Mouse (Mus musculus): ENCODE data around the gene Afap1l2. TPM values are rescaled to one million over a fixed set of nuclear protein-coding genes. Genes with fewer than 3 reads are reported as not detected.

Gene Afap1l2
- total and polyA plus RNA-seq, 3 experiments, result 0.17 to 3.1 (median 0.44) TPM

GRCm38 (mm10) chr19:57057568-57057967, 49.5 kb upstream of the Afap1l2 start:
- in situ Hi-C loops (cut with MboI; ENCODE audit: low pct_ligation_motif_present, low pct_unique_long_range_greater_than_20kb, low sequenced_read_pairs) (no loop called here), dilution Hi-C loops (cut with MboI; ENCODE audit: extremely low pct_ligation_motif_present, extremely low pct_unique_long_range_greater_than_20kb, low sequenced_read_pairs) (no loop called here)

GRCm38 (mm10) chr19:57055215-57056120, 47.4 kb upstream of the Afap1l2 start:
- DNase-seq (ENCODE audit: extremely low read depth), result peak; percentile 50
- H3K27ac ChIP-seq (ENCODE audit: insufficient read depth, low read depth), result no peak overlapping the region
- H3K36me3 ChIP-seq (replicated peaks in 1 of 2; ENCODE audit: control insufficient read depth in 1 of 2, insufficient read depth in 1 of 2, low read length in 1 of 2), result peaks cover 0 to 5% of the 10 kb centered on the region in 2 experiments
- H3K79me2 ChIP-seq (replicated peaks; ENCODE audit: control insufficient read depth, extremely low read depth, insufficient read depth, poor library complexity, severe bottlenecking), result no peaks in the 10 kb centered on the region
- H3K9ac ChIP-seq (ENCODE audit: insufficient read depth, low read depth), result no peak overlapping the region
- peaks cover 6% of the 10 kb centered on the region for H3K9me3 ChIP-seq (replicated peaks; ENCODE audit: low read length)
- no peak overlapping the region for H3K4me3 ChIP-seq (replicated peaks in 1 of 3; ENCODE audit: low read depth in 2 of 3, low read length in 2 of 3, poor library complexity in 1 of 3)
- peaks cover 0 to 2% of the 10 kb centered on the region in 2 experiments; a peak in 3 of 4 replicates for H3K4me1 ChIP-seq (ENCODE audit: control insufficient read depth in 1 of 2, insufficient read depth in 2 of 2)
- dilution Hi-C loops (cut with MboI; ENCODE audit: extremely low pct_ligation_motif_present, extremely low pct_unique_long_range_greater_than_20kb, low sequenced_read_pairs), result no loop called here
- in situ Hi-C loops (cut with MboI; ENCODE audit: low pct_ligation_motif_present, low pct_unique_long_range_greater_than_20kb, low sequenced_read_pairs), result no loop called here
- peak overlapping the region; percentile 68 for H3K4me2 ChIP-seq (ENCODE audit: insufficient read depth, low read depth, poor library complexity, severe bottlenecking)
- H3K27me3 ChIP-seq (replicated peaks), result no peaks in the 10 kb centered on the region
- TF ChIP-seq MEF2A (IDR thresholded peaks at IDR 0.05; ENCODE audit: borderline replicate concordance, low read depth, low read length), result no peak
- TF ChIP-seq JUND (conservative IDR thresholded peaks at IDR 0.05; ENCODE audit: low read depth, low read length), result peak; percentile 86
- peak; percentile 79 for TF ChIP-seq MAFK (IDR thresholded peaks at IDR 0.05; ENCODE audit: insufficient replicate concordance, low read length)
- no peak for TF ChIP-seq TCF12 (IDR thresholded peaks at IDR 0.05; ENCODE audit: low read depth, low read length)
- peak; percentile 86 for TF ChIP-seq NRF1 (IDR thresholded peaks at IDR 0.05; ENCODE audit: low read depth, low read length)
- TF ChIP-seq ZMIZ1 (IDR thresholded peaks at IDR 0.05; ENCODE audit: low read depth, low read length), result no peak
- TF ChIP-seq JUN (IDR thresholded peaks at IDR 0.05; ENCODE audit: insufficient read depth, low read depth, low read length), result peak; percentile 74
- no peak for TF ChIP-seq E2F4 (IDR thresholded peaks at IDR 0.05; ENCODE audit: insufficient replicate concordance, low read depth, low read length)
- TF ChIP-seq IRF4 (IDR thresholded peaks at IDR 0.05; ENCODE audit: low read depth, low read length), result peak; percentile 86
- peak; percentile 59; the same call in 1 of the 2 replicates for TF ChIP-seq BHLHE40 (IDR thresholded peaks at IDR 0.05; ENCODE audit: low read depth, low read length)
- no peak for TF ChIP-seq GABPA (IDR thresholded peaks at IDR 0.05; ENCODE audit: insufficient replicate concordance, low read depth, low read length)
- no peak for TF ChIP-seq MAX (IDR thresholded peaks at IDR 0.05; ENCODE audit: low read length)
- TF ChIP-seq MXI1 (IDR thresholded peaks at IDR 0.05; ENCODE audit: low read depth, low read length), result no peak
- TF ChIP-seq USF2 (conservative IDR thresholded peaks at IDR 0.05; ENCODE audit: low read depth, low read length), result no peak
- no peak for TF ChIP-seq MAZ (IDR thresholded peaks at IDR 0.05; ENCODE audit: low read depth, low read length)
- peak; percentile 73 for TF ChIP-seq EP300 (IDR thresholded peaks at IDR 0.05; ENCODE audit: low read length)
- TF ChIP-seq MYC (IDR thresholded peaks at IDR 0.05; ENCODE audit: low read depth, low read length), result peak; percentile 32; the same call in 1 of the 2 replicates
- TF ChIP-seq NELFE (IDR thresholded peaks at IDR 0.05; ENCODE audit: low read depth, low read length), result no peak
- TF ChIP-seq ZC3H11A (IDR thresholded peaks at IDR 0.05; ENCODE audit: low read depth, low read length), result no peak
- TF ChIP-seq ZNF384 (IDR thresholded peaks at IDR 0.05; ENCODE audit: low read depth, low read length), result peak; percentile 87
- no peak; the same call in 1 of the 2 replicates for TF ChIP-seq RAD21 (IDR thresholded peaks at IDR 0.05; ENCODE audit: low read depth, low read length)
- no peak for TF ChIP-seq ELF1 (IDR thresholded peaks at IDR 0.05; ENCODE audit: low read depth, low read length)
- TF ChIP-seq KAT2A (IDR thresholded peaks at IDR 0.05; ENCODE audit: insufficient replicate concordance, low read length), result no peak
- no peak for TF ChIP-seq UBTF (IDR thresholded peaks at IDR 0.05; ENCODE audit: low read depth, low read length)
- no peak for TF ChIP-seq SMC3 (IDR thresholded peaks at IDR 0.05; ENCODE audit: low read depth, low read length)
- no peak for TF ChIP-seq PAX5 (IDR thresholded peaks at IDR 0.05; ENCODE audit: low read length)
- no peak for TF ChIP-seq CHD1 (IDR thresholded peaks at IDR 0.05; ENCODE audit: low read depth, low read length)
- TF ChIP-seq CTCF (conservative IDR thresholded peaks at IDR 0.05 in 1 of 2, IDR thresholded peaks at IDR 0.05 in 1 of 2; ENCODE audit: low read depth in 2 of 2, low read length in 2 of 2), result no peak
- TF ChIP-seq SIN3A (IDR thresholded peaks at IDR 0.05; ENCODE audit: low read length), result no peak

More at GRCm38 (mm10) chr19:57057568-57057967, 49.5 kb upstream of the Afap1l2 start:
- no peak overlapping the region for H3K4me3 ChIP-seq (replicated peaks in 1 of 3; ENCODE audit: low read depth in 2 of 3, low read length in 2 of 3, poor library complexity in 1 of 3)
- peaks cover 0 to 5% of the 10 kb centered on the region in 2 experiments for H3K36me3 ChIP-seq (replicated peaks in 1 of 2; ENCODE audit: control insufficient read depth in 1 of 2, insufficient read depth in 1 of 2, low read length in 1 of 2)
- no peak overlapping the region for H3K27ac ChIP-seq (ENCODE audit: insufficient read depth, low read depth)
- H3K27me3 ChIP-seq (replicated peaks), result no peaks in the 10 kb centered on the region
- no peak for DNase-seq (ENCODE audit: extremely low read depth)
- peaks cover 6% of the 10 kb centered on the region for H3K9me3 ChIP-seq (replicated peaks; ENCODE audit: low read length)
- H3K79me2 ChIP-seq (replicated peaks; ENCODE audit: control insufficient read depth, extremely low read depth, insufficient read depth, poor library complexity, severe bottlenecking), result no peaks in the 10 kb centered on the region
- H3K4me1 ChIP-seq (ENCODE audit: control insufficient read depth in 1 of 2, insufficient read depth in 2 of 2), result peaks cover 0 to 2% of the 10 kb centered on the region in 2 experiments; a peak in 3 of 4 replicates
- no peak overlapping the region for H3K9ac ChIP-seq (ENCODE audit: insufficient read depth, low read depth)
- no peak overlapping the region for H3K4me2 ChIP-seq (ENCODE audit: insufficient read depth, low read depth, poor library complexity, severe bottlenecking)
- TF ChIP-seq CTCF (conservative IDR thresholded peaks at IDR 0.05 in 1 of 2, IDR thresholded peaks at IDR 0.05 in 1 of 2; ENCODE audit: low read depth in 2 of 2, low read length in 2 of 2), result peak; percentile 30 to 51
- no peak for TF ChIP-seq MYC (IDR thresholded peaks at IDR 0.05; ENCODE audit: low read depth, low read length)
- no peak for TF ChIP-seq ZMIZ1 (IDR thresholded peaks at IDR 0.05; ENCODE audit: low read depth, low read length)
- no peak for TF ChIP-seq MXI1 (IDR thresholded peaks at IDR 0.05; ENCODE audit: low read depth, low read length)
